Mouse (Mus musculus) lung, postnatal 0 days (tissue): ENCODE data around the gene Gas2l1.

ENCODE experiments used
- CTCF ChIP-seq: IDR thresholded peaks from 2 replicates; pipeline ENCODE4 v1.5.1; 2016; ENCODE audit warnings: antibody characterized with exemption, mild to moderate bottlenecking
- EP300 ChIP-seq: IDR thresholded peaks from 2 replicates; pipeline ENCODE4 v1.6.1; 2016; ENCODE audit warnings: antibody characterized with exemption, mild to moderate bottlenecking, control low read depth

DNA sequence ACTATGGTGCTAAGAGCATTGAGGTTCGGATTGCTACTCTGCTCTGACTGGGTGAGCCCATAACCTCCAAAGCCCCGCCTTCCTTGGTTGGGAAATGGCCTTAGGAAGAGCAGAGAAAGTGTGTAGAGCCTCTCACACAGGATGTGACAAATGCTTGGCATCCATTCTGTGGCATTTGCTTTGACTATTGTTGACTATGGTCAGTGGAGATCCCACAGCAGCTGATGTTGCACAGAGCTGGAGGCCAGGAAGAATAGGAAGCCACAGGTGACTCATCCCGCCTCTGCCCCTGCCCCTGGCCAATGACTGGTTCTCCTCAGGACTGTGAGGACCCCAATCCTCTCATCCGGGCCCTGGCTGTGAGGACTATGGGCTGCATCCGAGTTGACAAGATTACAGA lies 48.8 kb downstream of the Gas2l1 start:
- no peak for TF ChIP-seq CTCF
- no peak for TF ChIP-seq EP300
